Mouse (Mus musculus) stomach, postnatal 0 days (tissue): ENCODE measurements around the gene Adamtsl2.

ENCODE experiments used
- CTCF ChIP-seq: IDR thresholded peaks from 2 replicates; pipeline ENCODE4 v1.5.1; 2016; ENCODE audit warnings: antibody characterized with exemption, low read depth, mild to moderate bottlenecking, moderate library complexity
- EP300 ChIP-seq: optimal IDR thresholded peaks from 2 replicates; pipeline ENCODE3; 2016; ENCODE audit warnings: antibody characterized with exemption

DNA sequence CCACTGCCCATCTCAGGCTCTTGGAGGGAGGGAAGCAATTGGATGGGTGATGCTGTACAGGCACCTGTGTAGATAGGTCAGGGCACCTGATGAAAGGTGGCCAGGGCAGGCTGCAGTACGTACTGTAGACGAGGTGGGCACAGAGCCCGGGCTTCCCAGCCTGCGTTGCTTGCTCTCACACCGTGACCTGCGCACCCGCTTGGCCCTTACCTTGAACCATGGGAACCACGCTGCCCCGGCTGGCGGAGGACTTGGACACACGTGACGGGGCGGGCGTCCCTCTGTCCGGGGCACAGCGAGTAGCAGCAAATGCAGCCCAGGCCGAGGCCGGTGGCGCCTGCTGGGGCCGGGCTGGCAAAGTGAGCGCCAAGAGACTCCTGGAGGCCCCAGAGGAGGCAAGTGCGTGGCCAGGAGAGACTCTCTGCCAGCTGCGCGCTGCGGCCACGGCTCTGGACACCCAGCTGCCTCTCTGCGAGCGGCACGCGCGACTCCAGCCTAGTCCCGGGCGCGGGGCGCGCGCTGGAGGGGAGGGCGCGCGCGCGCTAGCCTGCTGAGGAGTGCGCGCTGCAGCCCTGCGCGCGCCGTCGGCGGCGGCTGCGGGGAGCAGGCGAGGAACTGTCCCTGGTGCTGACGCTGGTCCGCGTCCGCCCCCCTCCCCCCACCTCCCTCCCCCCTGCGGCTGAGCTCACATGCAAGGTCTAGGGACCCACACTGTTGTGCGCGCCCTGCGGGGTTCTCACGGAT, 62.9 kb downstream of the Adamtsl2 start, which contains the start of gene Fam163b:
- TF ChIP-seq CTCF = no peak
- no peak for TF ChIP-seq EP300
